Mouse (Mus musculus) midbrain, embryonic 13.5 days (tissue): Measurements from ENCODE around the gene Themis2. TPM values are rescaled to one million over a fixed set of nuclear protein-coding genes. Genes with fewer than 3 reads are reported as not detected.
"Not testable (repeated sequence)": the region's sequence is repeated elsewhere in the genome, so short reads cannot be mapped to it uniquely, and the experiment has no call there.

Experiments used
- ATAC-seq: fragments of 200-750 bp; cut with Nextera tagmentation; 2 replicates; pipeline ENCODE4 v1.8.0; 2017; ENCODE audit warnings: mild to moderate bottlenecking, moderate TSS enrichment, moderate library complexity
- H3K27ac ChIP-seq: fragments of 300-500 bp; sonication (generic); 2 replicates; pipeline ENCODE4 v1.5.1; 2015; ENCODE audit warnings: inconsistent platforms, mild to moderate bottlenecking, moderate library complexity
- H3K27me3 ChIP-seq: fragments of 300-500 bp; sonication (generic); 2 replicates; pipeline ENCODE4 v1.6.1; 2015; ENCODE audit warnings: mild to moderate bottlenecking, inconsistent platforms
- H3K36me3 ChIP-seq: fragments of 300-500 bp; sonication (generic); 2 replicates; pipeline ENCODE4 v1.6.1; 2015; ENCODE audit warnings: mild to moderate bottlenecking, inconsistent platforms
- H3K4me1 ChIP-seq: fragments of 300-500 bp; sonication (generic); replicated peaks from 2 replicates; pipeline ENCODE4 v1.6.1; 2015; ENCODE audit warnings: inconsistent platforms
- H3K4me2 ChIP-seq: fragments of 300-500 bp; sonication (generic); replicated peaks from 2 replicates; pipeline ENCODE4 v1.6.1; 2015; ENCODE audit warnings: moderate library complexity, mild to moderate bottlenecking, inconsistent platforms
- H3K4me3 ChIP-seq: fragments of 300-500 bp; sonication (generic); replicated peaks from 2 replicates; pipeline ENCODE4 v1.5.1; 2015; ENCODE audit warnings: mild to moderate bottlenecking, inconsistent platforms
- H3K9ac ChIP-seq: fragments of 300-500 bp; sonication (generic); replicated peaks from 2 replicates; pipeline ENCODE4 v1.6.1; 2015; ENCODE audit warnings: mild to moderate bottlenecking, inconsistent platforms
- H3K9me3 ChIP-seq: fragments of 300-500 bp; sonication (generic); 2 replicates; pipeline ENCODE4 v1.6.1; 2016; ENCODE audit warnings: mild to moderate bottlenecking, inconsistent platforms
- WGBS: fragments of 180-500 bp; shearing (Covaris S2); methylation state at CpG from one replicate; pipeline ENCODE4 v1.1.7; 2015; 5-methylcytosine and 5-hydroxymethylcytosine counted together
- polyA plus RNA-seq: library from polyadenylated mRNA; unstranded; fragments of >200 nt; fragmentation: Nextera tagmentation; extraction: Ambion mirVana; gene quantifications from 2 replicates; pipeline ENCODE4 v1.2.1, GENCODE M21; 2015

The Themis2 gene
- polyA plus RNA-seq, 1 experiment from 2014 or later, result 0.67 TPM

DNA sequence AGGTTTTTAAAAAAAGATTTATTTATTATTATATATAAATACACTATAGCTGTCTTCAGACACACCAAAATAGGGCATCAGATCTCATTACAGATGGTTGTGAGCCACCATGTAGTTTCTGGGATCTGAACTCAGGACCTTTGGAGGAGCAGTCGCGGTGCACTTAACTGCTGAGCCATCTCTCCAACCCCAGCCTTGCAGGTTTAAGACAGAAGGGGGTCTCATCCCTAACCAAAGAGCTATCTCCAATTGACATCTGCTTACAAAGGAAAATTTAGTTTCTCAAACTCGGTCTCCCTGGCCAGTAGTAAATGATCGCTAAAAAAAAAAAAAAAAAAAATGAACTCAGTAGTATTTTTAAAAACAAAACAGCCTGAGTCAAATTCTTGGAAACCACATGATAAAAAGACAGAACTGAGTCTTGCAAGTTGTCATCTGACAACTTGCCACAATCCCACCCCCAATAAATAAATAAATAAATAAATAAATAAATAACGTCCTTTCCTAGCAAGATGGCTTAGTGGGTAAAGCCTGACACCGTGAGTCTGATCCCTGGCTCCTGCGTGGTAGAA lies 10.5 kb upstream of the Themis2 start:
- Histone ChIP-seq H3K36me3 (no peaks in the 10 kb centered on the region), H3K4me2 (no peak overlapping the region), H3K27ac (no peak overlapping the region), H3K9ac (no peak overlapping the region), H3K9me3 (0 out of 2 replicates have a peak, but pooled peaks cover 7% of the 10 kb centered on the region), H3K27me3 (no peaks in the 10 kb centered on the region), H3K4me1 (no peaks in the 10 kb centered on the region), H3K4me3 (no peak overlapping the region)
- 92% methylated on average over 7 of the region's 7 CpGs for WGBS
- ATAC-seq, result no peak

DNA sequence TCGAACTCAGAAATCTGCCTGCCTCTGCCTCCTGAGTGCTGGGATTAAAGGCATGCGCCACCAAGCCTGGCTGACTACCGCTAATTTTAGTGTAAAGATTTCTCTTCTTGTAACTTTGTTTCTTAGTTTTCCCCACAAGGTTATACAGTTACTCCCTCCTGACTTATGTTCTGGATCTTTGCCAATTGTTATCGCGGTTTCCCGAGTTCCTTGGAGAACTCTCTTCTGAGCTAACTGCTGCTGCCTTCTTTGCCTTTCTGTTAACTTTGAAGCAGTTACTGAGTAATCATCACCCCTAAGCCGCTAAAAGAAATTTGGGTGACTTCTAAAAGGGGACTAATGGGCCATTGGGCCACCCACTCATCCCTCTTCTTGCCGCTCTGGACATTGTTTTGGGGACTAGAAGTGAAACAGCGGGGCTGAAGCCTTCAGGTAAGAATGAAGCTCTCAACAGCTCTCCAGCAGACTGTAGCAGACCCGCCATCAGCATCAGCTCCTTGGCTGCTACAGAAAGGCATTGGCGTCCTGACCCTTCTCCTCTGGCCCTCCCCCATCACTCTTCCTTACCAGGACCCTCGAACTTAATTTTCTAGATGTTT lies 9.5 kb upstream of the Themis2 start:
- 90% methylated on average over 12 of the region's 12 CpGs for WGBS
- Histone ChIP-seq H3K4me1 (no peaks in the 10 kb centered on the region), H3K36me3 (no peaks in the 10 kb centered on the region), H3K9ac (no peak overlapping the region), H3K4me3 (no peak overlapping the region), H3K27ac (no peak overlapping the region), H3K9me3 (0 out of 2 replicates have a peak, but pooled peaks cover under 1% of the 10 kb centered on the region), H3K4me2 (no peak overlapping the region), H3K27me3 (no peaks in the 10 kb centered on the region)
- no peak for ATAC-seq

DNA sequence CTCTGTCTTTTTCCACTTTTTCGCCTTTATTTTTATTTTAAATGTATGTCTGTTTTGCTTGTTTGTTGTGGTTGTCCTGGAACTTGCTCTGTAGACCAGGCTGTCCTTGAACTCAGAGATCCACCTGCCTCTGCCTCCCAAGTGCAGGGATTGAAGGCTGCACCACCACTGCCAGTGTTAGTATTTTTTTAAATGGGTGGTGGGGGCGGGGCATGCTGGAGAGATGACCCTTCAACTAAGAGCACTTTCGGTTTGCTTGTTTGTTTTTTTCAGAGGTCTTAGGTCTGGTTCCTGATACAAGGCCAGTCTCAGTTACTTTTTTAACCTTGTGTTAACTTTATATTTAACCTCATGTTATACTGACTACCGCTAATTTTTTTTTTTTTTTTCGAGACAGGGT lies 9.0 kb upstream of the Themis2 start:
- Histone ChIP-seq H3K4me3 (no peak overlapping the region), H3K36me3 (no peaks in the 10 kb centered on the region), H3K27me3 (no peaks in the 10 kb centered on the region), H3K4me2 (no peak overlapping the region), H3K9ac (no peak overlapping the region), H3K27ac (no peak overlapping the region), H3K4me1 (no peaks in the 10 kb centered on the region), H3K9me3 (no peaks in the 10 kb centered on the region)
- ATAC-seq, result no peak
- WGBS, result 75% methylated on average over 5 of the region's 5 CpGs

DNA sequence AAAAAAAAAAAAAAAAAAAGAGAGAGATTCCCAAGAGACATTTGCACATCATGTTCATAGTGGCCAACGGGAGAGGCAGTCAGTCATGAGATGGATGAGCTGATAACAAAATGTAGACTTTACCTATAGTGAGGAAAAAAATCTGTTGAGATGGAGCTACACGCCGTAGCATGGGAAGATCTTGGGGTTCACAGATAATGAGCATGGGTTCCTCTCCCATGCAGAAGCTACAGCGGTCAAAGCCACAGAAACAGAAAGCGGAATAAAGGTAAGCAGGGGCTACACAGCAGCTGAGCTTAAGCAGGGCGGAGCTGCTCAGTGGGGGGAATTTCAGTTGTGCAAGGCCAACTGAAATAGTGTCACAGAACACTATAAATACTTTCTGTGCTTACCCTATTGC lies 8.1 kb upstream of the Themis2 start:
- H3K36me3 ChIP-seq, result no peaks in the 10 kb centered on the region
- 93% methylated on average over 6 of the region's 6 CpGs for WGBS

DNA sequence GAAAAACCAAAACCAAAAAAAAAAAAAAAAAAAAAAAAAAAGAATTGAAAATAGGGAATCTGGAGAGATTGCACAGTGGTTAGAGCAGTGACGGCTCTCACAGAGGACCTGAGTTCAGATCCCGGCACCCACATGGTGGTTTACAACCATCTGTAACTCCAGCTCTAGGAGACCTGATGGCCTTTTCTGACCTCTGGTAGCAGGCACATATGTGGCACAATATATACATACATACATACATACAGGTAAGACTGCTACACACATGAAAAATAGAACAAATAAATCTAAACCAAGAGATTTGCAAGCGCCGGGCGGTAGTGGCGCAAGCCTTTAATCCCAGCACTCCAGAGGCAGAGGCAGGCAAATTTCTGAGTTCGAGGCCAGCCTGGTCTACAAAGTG lies 7.7 kb upstream of the Themis2 start:
- Histone ChIP-seq H3K36me3 (no peaks in the 10 kb centered on the region), H3K4me3 (no peak overlapping the region), H3K9me3 (no peaks in the 10 kb centered on the region), H3K4me1 (no peaks in the 10 kb centered on the region), H3K27me3 (no peaks in the 10 kb centered on the region), H3K4me2 (no peak overlapping the region), H3K9ac (no peak overlapping the region), H3K27ac (no peak overlapping the region)
- 97% methylated on average over 7 of the region's 7 CpGs for WGBS
- ATAC-seq, result no peak

More for the DNA sequence above, 8.1 kb upstream of the Themis2 start:
- Histone ChIP-seq H3K9ac (no peak overlapping the region), H3K4me1 (no peaks in the 10 kb centered on the region), H3K4me3 (no peak overlapping the region), H3K27me3 (no peaks in the 10 kb centered on the region), H3K4me2 (no peak overlapping the region), H3K9me3 (no peaks in the 10 kb centered on the region), H3K27ac (no peak overlapping the region)
- ATAC-seq, result no peak

DNA sequence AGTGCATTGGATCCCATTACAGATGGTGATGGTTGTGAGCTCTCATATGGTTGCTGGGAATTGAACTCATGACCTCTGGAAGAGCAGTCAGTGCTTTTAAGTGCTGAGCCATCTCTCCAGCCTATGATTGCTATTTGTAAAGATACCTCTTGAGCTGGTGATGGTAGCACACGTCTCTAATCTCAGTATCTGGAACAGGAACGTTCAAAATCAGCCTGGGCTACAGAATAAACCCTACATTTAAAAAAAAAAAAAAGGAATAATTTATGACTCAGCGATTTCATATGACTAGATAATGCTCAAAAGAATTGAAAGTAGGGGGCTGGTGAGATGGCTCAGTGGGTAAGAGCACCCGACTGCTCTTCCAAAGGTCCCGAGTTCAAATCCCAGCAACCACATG lies 7.0 kb upstream of the Themis2 start:
- WGBS, result 93% methylated on average over 5 of the region's 5 CpGs
- Histone ChIP-seq H3K9me3 (no peaks in the 10 kb centered on the region), H3K27ac (no peak overlapping the region), H3K4me3 (no peak overlapping the region), H3K27me3 (no peaks in the 10 kb centered on the region), H3K4me2 (no peak overlapping the region), H3K9ac (no peak overlapping the region), H3K4me1 (no peaks in the 10 kb centered on the region), H3K36me3 (no peaks in the 10 kb centered on the region)
- no peak for ATAC-seq

DNA sequence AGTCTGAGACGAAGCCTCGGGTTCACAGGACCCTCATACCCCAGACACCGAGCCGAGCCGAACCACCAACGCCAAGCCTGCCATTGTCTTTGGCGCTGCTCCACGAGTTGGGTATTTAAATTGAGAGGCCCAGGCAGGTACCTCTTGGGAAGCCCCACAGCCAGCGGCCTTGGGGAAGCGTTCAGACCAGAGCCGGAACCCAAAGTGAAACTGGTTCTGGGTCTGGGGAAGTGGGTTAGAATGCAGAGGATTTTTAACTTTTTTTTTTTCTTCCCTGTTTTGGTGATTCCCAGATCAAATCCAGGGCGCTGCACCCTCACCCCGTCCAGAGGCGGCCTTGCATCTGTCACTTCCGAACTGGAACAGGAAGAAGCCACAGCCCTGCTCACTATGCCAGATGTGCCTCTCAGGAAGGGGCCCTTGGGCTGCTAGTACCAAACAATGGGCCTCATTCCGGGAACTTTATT lies 6.0 kb upstream of the Themis2 start:
- no peaks in the 10 kb centered on the region for H3K9me3 ChIP-seq
- H3K27me3 ChIP-seq, result no peaks in the 10 kb centered on the region
- WGBS, result 70% methylated on average over 16 of the region's 16 CpGs
- no peak overlapping the region for H3K4me2 ChIP-seq
- H3K4me3 ChIP-seq, result no peak overlapping the region
- no peaks in the 10 kb centered on the region for H3K4me1 ChIP-seq
- no peak for ATAC-seq
- H3K27ac ChIP-seq, result no peak overlapping the region
- no peak overlapping the region for H3K9ac ChIP-seq
- no peaks in the 10 kb centered on the region for H3K36me3 ChIP-seq

DNA sequence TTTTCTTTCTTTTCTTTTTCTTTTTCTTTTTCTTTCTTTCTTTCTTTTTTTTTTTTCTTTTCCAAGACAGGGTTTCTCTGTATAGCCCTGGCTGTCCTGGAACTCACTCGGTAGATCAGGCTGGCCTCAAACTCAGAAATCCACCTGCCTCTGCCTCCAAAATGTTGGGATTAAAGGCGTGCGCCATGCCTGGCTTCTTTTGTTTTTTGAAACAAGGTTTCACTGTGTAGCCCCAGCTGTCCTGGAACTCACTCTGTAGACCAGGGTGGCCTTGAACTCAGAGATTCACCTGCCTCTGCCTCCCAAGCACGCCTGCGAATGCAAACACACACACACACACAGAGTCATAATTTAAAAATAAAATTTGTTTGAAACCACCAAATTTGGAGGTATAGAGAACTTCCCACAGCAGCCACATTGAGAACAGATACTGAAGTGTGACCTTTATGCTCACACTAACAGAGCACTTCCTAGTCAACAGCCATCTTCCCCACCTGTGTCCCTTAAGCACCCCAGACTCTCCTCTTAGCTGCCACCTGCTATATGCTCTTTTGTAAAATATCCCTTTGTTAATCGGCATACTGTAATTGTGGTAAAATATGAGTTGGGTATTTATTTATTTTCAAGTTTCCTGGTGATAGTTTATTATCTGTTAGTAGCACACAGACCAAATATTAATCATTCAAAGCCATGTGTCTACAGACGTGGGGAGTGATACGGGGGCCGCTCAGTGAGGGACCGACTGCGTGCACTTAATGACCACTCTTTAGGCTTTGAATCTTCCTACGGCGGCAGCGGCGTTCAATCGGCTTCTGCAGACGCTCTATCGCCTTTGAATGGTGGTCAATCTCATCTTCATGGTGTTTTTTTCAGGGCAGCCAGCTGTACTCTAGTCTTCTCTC lies 5.2 kb upstream of the Themis2 start:
- no peak for ATAC-seq

DNA sequence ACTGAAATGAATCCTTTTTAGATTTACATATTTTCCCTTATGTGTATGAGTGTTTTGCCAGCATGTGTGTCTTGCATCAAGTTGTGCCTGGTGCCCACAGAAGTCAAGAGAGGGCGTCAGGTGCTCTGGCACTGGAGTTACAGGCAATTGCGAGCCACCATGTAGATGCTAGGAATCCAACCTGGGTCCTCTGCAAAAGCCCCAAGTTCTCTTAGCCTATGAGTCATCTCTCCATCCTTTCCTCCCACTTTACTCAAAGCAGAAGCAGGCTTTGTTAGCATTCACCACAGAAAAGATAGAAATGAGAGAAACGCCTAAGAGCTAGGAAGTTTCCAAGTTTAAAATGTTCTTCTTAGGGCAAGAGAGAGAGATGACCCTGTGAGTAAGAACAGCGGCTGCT lies 3.7 kb upstream of the Themis2 start:
- no peak overlapping the region for H3K4me2 ChIP-seq
- ATAC-seq, result no peak
- WGBS, result 92% methylated on average over 4 of the region's 4 CpGs
- H3K4me1 ChIP-seq, result peaks cover 7% of the 10 kb centered on the region; the same call in 1 of the 2 replicates
- no peak overlapping the region for H3K4me3 ChIP-seq
- H3K36me3 ChIP-seq, result no peaks in the 10 kb centered on the region
- no peaks in the 10 kb centered on the region for H3K9me3 ChIP-seq
- peaks cover 17% of the 10 kb centered on the region for H3K27me3 ChIP-seq
- H3K9ac ChIP-seq, result no peak overlapping the region
- H3K27ac ChIP-seq, result no peak overlapping the region

More for the DNA sequence above, 5.2 kb upstream of the Themis2 start:
- Histone ChIP-seq H3K4me3 (no peak overlapping the region), H3K4me2 (no peak overlapping the region), H3K9ac (no peak overlapping the region), H3K9me3 (no peaks in the 10 kb centered on the region), H3K4me1 (no peaks in the 10 kb centered on the region), H3K27ac (no peak overlapping the region), H3K36me3 (no peaks in the 10 kb centered on the region), H3K27me3 (peaks cover 3% of the 10 kb centered on the region; the same call in 1 of the 2 replicates)
- WGBS, result 86% methylated on average over 18 of the region's 18 CpGs

DNA sequence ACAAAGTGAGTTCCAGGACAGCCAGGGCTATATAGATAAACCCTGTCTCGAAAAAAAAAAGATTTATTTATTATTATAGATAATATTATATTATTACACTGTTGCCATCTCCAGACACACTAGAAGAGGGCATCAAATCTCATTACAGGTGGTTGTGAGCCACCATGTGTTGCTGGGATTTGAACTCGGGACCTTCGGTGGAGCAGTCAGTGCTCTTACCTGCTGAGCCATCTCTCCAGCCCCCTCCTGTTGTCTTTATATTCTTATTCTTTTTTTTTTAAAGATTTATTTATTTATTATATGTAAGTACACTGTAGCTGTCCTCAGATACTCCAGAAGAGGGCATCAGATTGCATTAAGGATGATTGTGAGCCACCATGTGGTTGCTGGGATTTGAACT lies 2.5 kb upstream of the Themis2 start:
- H3K36me3 ChIP-seq, H3K27ac ChIP-seq, ATAC-seq, H3K4me1 ChIP-seq, H3K9me3 ChIP-seq, H3K4me3 ChIP-seq, H3K4me2 ChIP-seq, H3K9ac ChIP-seq: not testable (repeated sequence)
- H3K27me3 ChIP-seq, result peaks cover 23% of the 10 kb centered on the region
- 86% methylated on average over 3 of the region's 3 CpGs for WGBS

DNA sequence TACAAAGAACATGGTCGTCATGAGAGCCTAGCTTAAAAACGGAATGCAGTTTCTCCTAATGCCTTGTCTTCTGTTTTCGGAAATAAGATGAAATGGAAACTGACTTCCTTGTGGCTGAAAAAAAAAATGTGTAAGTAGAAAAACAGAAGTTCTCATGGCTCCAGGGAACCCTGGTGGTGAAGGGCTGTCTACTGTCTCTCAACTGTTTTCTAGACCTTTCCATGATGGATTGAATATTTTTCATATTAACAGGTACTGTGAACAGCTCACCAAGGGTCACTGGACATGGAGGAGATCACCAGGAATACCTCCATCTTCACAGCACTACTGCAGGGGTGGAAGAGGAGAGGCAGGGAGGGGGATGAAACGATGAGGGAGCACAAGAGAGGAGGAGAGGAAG lies 1.8 kb upstream of the Themis2 start:
- 70% methylated on average over 4 of the region's 4 CpGs for WGBS
- no peaks in the 10 kb centered on the region for H3K9me3 ChIP-seq
- H3K4me1 ChIP-seq, result peaks cover 7% of the 10 kb centered on the region; the same call in 1 of the 2 replicates
- H3K36me3 ChIP-seq, result no peaks in the 10 kb centered on the region
- H3K27ac ChIP-seq, result no peak overlapping the region
- no peak for ATAC-seq
- no peak overlapping the region for H3K4me2 ChIP-seq
- H3K27me3 ChIP-seq, result peaks cover 23% of the 10 kb centered on the region
- no peak overlapping the region for H3K9ac ChIP-seq
- H3K4me3 ChIP-seq, result no peak overlapping the region

DNA sequence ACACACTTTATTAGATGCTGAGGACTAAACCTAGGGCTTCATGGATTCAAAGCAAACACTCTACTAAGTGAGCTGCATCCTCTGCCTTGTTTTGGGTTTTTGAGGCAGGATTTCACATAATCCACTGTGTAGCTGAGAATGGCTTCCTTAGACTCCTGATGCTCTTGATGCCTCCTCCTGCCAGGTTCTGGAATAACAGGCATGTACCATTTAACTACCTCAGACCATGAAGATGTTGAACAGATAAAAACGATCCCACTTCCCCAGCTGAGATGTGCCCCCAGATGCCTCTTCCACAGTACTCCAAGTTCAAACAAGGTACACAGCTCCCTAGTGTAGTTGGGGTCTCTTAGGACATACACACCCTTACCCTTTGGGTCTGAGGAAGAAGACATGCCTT lies 1.3 kb upstream of the Themis2 start:
- Histone ChIP-seq H3K27ac (no peak overlapping the region), H3K36me3 (no peaks in the 10 kb centered on the region), H3K4me2 (no peak overlapping the region), H3K4me1 (peaks cover 7% of the 10 kb centered on the region; the same call in 1 of the 2 replicates), H3K4me3 (no peak overlapping the region), H3K9me3 (no peaks in the 10 kb centered on the region), H3K9ac (no peak overlapping the region), H3K27me3 (peaks cover 23% of the 10 kb centered on the region)
- WGBS, result 100% methylated on average over 1 of the region's 1 CpGs
- no peak for ATAC-seq
